Mouse (Mus musculus) neural tube, embryonic 14.5 days (tissue): Measurements from ENCODE around the gene N4bp2. TPM values are rescaled to one million over a fixed set of nuclear protein-coding genes. Genes with fewer than 3 reads are reported as not detected.

ENCODE experiments used
- ATAC-seq: fragments of 200-750 bp; cut with Nextera tagmentation; 2 replicates; pipeline ENCODE4 v1.8.0; 2017; ENCODE audit warnings: low read depth, mild to moderate bottlenecking, moderate TSS enrichment, moderate library complexity
- H3K27ac ChIP-seq: fragments of 300-500 bp; sonication (generic); 2 replicates; pipeline ENCODE4 v1.5.1; 2014; ENCODE audit warnings: low read depth, mild to moderate bottlenecking, control low read depth, low read length, moderate library complexity, mixed read lengths
- H3K27me3 ChIP-seq: fragments of 300-500 bp; sonication (generic); 2 replicates; pipeline ENCODE4 v1.6.1; 2014; ENCODE audit warnings: low read length; ENCODE audit not compliant: control insufficient read depth, insufficient read depth
- H3K36me3 ChIP-seq: fragments of 300-500 bp; sonication (generic); 2 replicates; pipeline ENCODE4 v1.6.1; 2014; ENCODE audit warnings: low read length, mixed read lengths; ENCODE audit not compliant: control insufficient read depth, insufficient read depth
- H3K4me1 ChIP-seq: fragments of 300-500 bp; sonication (generic); 2 replicates; pipeline ENCODE4 v1.6.1; 2014; ENCODE audit warnings: low read length; ENCODE audit not compliant: control insufficient read depth, insufficient read depth
- H3K4me2 ChIP-seq: fragments of 300-500 bp; sonication (generic); 2 replicates; pipeline ENCODE4 v1.6.1; 2014; ENCODE audit warnings: mild to moderate bottlenecking, low read depth, low read length, control low read depth
- H3K4me3 ChIP-seq: fragments of 300-500 bp; sonication (generic); 2 replicates; pipeline ENCODE4 v1.5.1; 2014; ENCODE audit warnings: low read depth, low read length, control low read depth, mixed read lengths
- H3K9ac ChIP-seq: fragments of 300-500 bp; sonication (generic); replicated peaks from 2 replicates; pipeline ENCODE4 v1.6.1; 2014; ENCODE audit warnings: low read depth, mild to moderate bottlenecking, control low read depth, low read length, mixed read lengths
- H3K9me3 ChIP-seq: fragments of 300-500 bp; sonication (generic); 2 replicates; pipeline ENCODE4 v1.6.1; 2016; ENCODE audit warnings: low read length; ENCODE audit not compliant: control insufficient read depth
- WGBS: fragments of 180-500 bp; shearing (Covaris S2); extraction: QIAGEN DNeasy Blood & Tissue Kit; methylation state at CpG from one replicate; pipeline ENCODE4 v1.1.7; 2014; 5-methylcytosine and 5-hydroxymethylcytosine counted together
- polyA plus RNA-seq: library from polyadenylated mRNA; unstranded; fragments of >200 nt; fragmentation: Nextera tagmentation; extraction: Ambion mirVana; gene quantifications from 2 replicates; pipeline ENCODE4 v1.2.1, GENCODE M21; 2014

N4bp2 gene
- polyA plus RNA-seq, 1 experiment from 2014 or later, result 29.0 TPM

DNA sequence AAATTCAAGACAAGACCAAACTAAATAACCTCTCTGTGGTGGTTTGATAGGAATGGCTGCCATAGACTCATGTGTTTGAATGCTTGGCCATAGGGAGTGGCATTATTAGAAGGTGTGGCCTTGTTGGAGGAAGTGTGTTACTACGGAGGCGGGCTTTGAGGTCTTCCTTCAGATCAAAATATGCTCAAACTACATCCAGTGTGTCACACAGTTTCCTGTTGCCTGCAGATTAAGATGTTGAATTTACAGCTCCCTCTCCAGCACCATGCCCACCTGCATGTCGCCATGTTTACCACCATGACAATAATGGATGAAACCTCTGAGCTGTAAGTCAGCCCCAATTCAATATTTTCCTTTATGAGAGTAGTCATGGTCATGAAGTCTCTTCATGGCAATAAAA is 24.0 kb upstream of the N4bp2 start:
- no peak overlapping the region for H3K4me2 ChIP-seq
- H3K4me1 ChIP-seq, result no peaks in the 10 kb centered on the region
- no peaks in the 10 kb centered on the region for H3K9me3 ChIP-seq
- H3K36me3 ChIP-seq, result no peaks in the 10 kb centered on the region
- no peak overlapping the region for H3K27ac ChIP-seq
- H3K27me3 ChIP-seq, result no peaks in the 10 kb centered on the region
- no peak for ATAC-seq
- no peak overlapping the region for H3K9ac ChIP-seq
- WGBS, result 98% methylated on average over 3 of the region's 3 CpGs
- H3K4me3 ChIP-seq, result no peak overlapping the region

- no peak for ATAC-seq
- Histone ChIP-seq H3K27me3 (no peaks in the 10 kb centered on the region), H3K9me3 (no peaks in the 10 kb centered on the region), H3K4me2 (no peak overlapping the region), H3K4me3 (no peak overlapping the region), H3K36me3 (no peaks in the 10 kb centered on the region), H3K27ac (no peak overlapping the region), H3K9ac (no peak overlapping the region), H3K4me1 (no peaks in the 10 kb centered on the region)
- whole genome bisulfite sequencing, result 56% methylated on average over 5 of the region's 5 CpGs
Observed at GRCm38 (mm10) chr5:65746908-65747307, 16.4 kb upstream of the N4bp2 start.

DNA sequence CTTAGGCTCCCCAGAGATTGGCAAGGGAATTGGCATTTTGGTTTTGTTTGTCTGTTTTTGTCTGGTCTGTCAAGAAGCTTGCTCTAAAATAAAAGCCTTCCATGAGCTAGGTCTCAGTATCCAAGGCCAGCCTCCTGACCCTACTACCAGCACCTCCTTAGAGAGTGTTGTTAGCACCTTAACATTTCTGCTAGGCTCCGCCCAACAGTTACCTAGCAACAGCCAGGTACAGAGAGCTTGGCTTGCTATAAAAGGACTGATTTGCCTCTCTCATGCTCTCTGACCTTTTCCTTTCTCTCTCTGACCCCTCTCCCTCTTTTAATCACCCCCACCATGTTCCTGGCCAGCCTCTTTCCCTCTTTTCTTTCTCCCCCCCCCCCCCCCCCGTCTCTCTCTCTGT is 14.9 kb upstream of the N4bp2 start:
- Histone ChIP-seq H3K9me3 (no peaks in the 10 kb centered on the region), H3K9ac (no peak overlapping the region), H3K36me3 (no peaks in the 10 kb centered on the region), H3K4me3 (no peak overlapping the region), H3K27ac (no peak overlapping the region), H3K27me3 (no peaks in the 10 kb centered on the region), H3K4me2 (no peak overlapping the region), H3K4me1 (no peaks in the 10 kb centered on the region)
- 54% methylated on average over 1 of the region's 2 CpGs for WGBS
- no peak for ATAC-seq

- Histone ChIP-seq H3K4me3 (no peak overlapping the region), H3K27ac (no peak overlapping the region), H3K4me1 (no peaks in the 10 kb centered on the region), H3K9me3 (no peaks in the 10 kb centered on the region), H3K36me3 (no peaks in the 10 kb centered on the region), H3K27me3 (no peaks in the 10 kb centered on the region), H3K9ac (no peak overlapping the region), H3K4me2 (no peak overlapping the region)
- no peak for ATAC-seq
Observed at GRCm38 (mm10) chr5:65748880-65749279, 14.4 kb upstream of the N4bp2 start.

DNA sequence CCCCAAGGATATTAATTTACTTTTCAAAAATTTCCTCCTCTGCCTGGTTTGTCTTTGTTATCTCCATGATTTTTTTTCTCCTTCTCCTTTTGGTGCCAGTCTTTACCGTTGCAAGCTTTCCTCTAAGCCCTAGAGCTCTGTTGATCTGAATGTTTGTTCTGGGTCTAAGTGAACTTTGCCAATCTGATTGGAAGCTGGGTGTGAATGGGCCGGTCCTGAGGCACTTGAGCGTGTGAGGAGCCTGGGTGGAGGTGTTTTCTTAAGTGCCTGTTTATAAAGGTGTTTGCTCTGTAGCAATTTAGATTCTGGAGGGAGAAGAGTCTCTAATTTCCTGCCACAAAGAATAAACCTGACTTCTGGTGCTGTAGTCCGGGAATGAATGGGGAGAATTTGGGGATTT is 11.3 kb upstream of the N4bp2 start:
- WGBS, result 66% methylated on average over 4 of the region's 4 CpGs
- Histone ChIP-seq H3K27ac (no peak overlapping the region), H3K27me3 (no peaks in the 10 kb centered on the region), H3K4me2 (no peak overlapping the region), H3K4me1 (no peaks in the 10 kb centered on the region), H3K9ac (no peak overlapping the region), H3K4me3 (no peak overlapping the region), H3K9me3 (no peaks in the 10 kb centered on the region), H3K36me3 (no peaks in the 10 kb centered on the region)
- ATAC-seq, result no peak

GRCm38 (mm10) chr5:65755859-65756258 is 7.5 kb upstream of the N4bp2 start:
- H3K27me3 ChIP-seq, result no peaks in the 10 kb centered on the region
- H3K36me3 ChIP-seq, result no peaks in the 10 kb centered on the region
- H3K4me2 ChIP-seq, result no peak overlapping the region
- no peak overlapping the region for H3K9ac ChIP-seq
- no peak for ATAC-seq
- H3K9me3 ChIP-seq, result no peaks in the 10 kb centered on the region
- H3K27ac ChIP-seq, result no peak overlapping the region
- H3K4me1 ChIP-seq, result no peaks in the 10 kb centered on the region
- WGBS, result 92% methylated on average over 5 of the region's 5 CpGs
- H3K4me3 ChIP-seq, result no peak overlapping the region

- H3K9me3 ChIP-seq, result no peaks in the 10 kb centered on the region
- no peak overlapping the region for H3K4me3 ChIP-seq
- H3K4me2 ChIP-seq, result no peak overlapping the region
- no peaks in the 10 kb centered on the region for H3K27me3 ChIP-seq
- no peaks in the 10 kb centered on the region for H3K36me3 ChIP-seq
- ATAC-seq, result no peak
- 84% methylated on average over 1 of the region's 1 CpGs for WGBS
- no peak overlapping the region for H3K27ac ChIP-seq
- no peaks in the 10 kb centered on the region for H3K4me1 ChIP-seq
- no peak overlapping the region for H3K9ac ChIP-seq
Observed at GRCm38 (mm10) chr5:65757110-65757509, 6.2 kb upstream of the N4bp2 start.

- no peak for ATAC-seq
- no peaks in the 10 kb centered on the region for H3K36me3 ChIP-seq
- H3K9ac ChIP-seq, result no peak overlapping the region
- no peak overlapping the region for H3K4me2 ChIP-seq
- H3K9me3 ChIP-seq, result no peaks in the 10 kb centered on the region
- no peak overlapping the region for H3K4me3 ChIP-seq
- H3K4me1 ChIP-seq, result no peaks in the 10 kb centered on the region
- peaks cover 4% of the 10 kb centered on the region; the same call in 1 of the 2 replicates for H3K27me3 ChIP-seq
- no peak overlapping the region for H3K27ac ChIP-seq
- WGBS, result 97% methylated on average over 4 of the region's 4 CpGs
Observed at GRCm38 (mm10) chr5:65760041-65760440, 3.3 kb upstream of the N4bp2 start.

- Histone ChIP-seq H3K27me3 (peaks cover 4% of the 10 kb centered on the region; the same call in 1 of the 2 replicates), H3K36me3 (no peaks in the 10 kb centered on the region), H3K9me3 (no peaks in the 10 kb centered on the region), H3K9ac (no peak overlapping the region), H3K27ac (no peak overlapping the region), H3K4me3 (no peak overlapping the region), H3K4me2 (no peak overlapping the region), H3K4me1 (no peaks in the 10 kb centered on the region)
- no peak for ATAC-seq
- 97% methylated on average over 2 of the region's 2 CpGs for WGBS
Observed at GRCm38 (mm10) chr5:65760599-65760998, 2.7 kb upstream of the N4bp2 start.

GRCm38 (mm10) chr5:65761020-65761419 is 2.3 kb upstream of the N4bp2 start:
- Histone ChIP-seq H3K27me3 (peaks cover 4% of the 10 kb centered on the region; the same call in 1 of the 2 replicates), H3K4me3 (no peak overlapping the region), H3K9ac (no peak overlapping the region), H3K27ac (no peak overlapping the region), H3K4me2 (no peak overlapping the region), H3K4me1 (no peaks in the 10 kb centered on the region), H3K9me3 (no peaks in the 10 kb centered on the region), H3K36me3 (no peaks in the 10 kb centered on the region)
- ATAC-seq, result no peak
- WGBS, result 86% methylated on average over 5 of the region's 5 CpGs
